Mouse (Mus musculus) lung, adult 2 months (tissue): ENCODE measurements around the gene Spag9.

Experiments
- CTCF ChIP-seq: fragments of 200-500 bp; IDR thresholded peaks from 2 replicates; pipeline ENCODE4 v1.5.1; 2011; ENCODE audit warnings: mild to moderate bottlenecking, low read length, control low read depth; ENCODE audit not compliant: insufficient read depth
- POLR2A ChIP-seq: fragments of 200-500 bp; IDR thresholded peaks from 2 replicates; pipeline ENCODE4 v1.6.1; 2011; ENCODE audit warnings: low read depth, mild to moderate bottlenecking, control low read depth, low read length, borderline replicate concordance; ENCODE audit errors: extremely low read depth

GRCm38 (mm10) chr11:94146049-94146605, 150.2 kb downstream of the Spag9 start:
- TF ChIP-seq POLR2A = no peak
- TF ChIP-seq CTCF = no peak
